Mouse (Mus musculus): ENCODE measurements at regions not wholly inside any gene's neighbourhood (a gene's known extent, or its start where the extent isn't known, plus 50 kb on each side); places are given as distances from the start of the nearest gene placed in this dataset.

GRCm38 (mm10) chr1:122459056-122459455 is 891.3 kb upstream of the Ddx18 start:
- no peak overlapping the region for H3K27ac ChIP-seq (ENCODE audit: control insufficient read depth, insufficient read depth, low read length)
- no peak overlapping the region for H3K4me3 ChIP-seq (ENCODE audit: control insufficient read depth, insufficient read depth, low read length)
- H3K27me3 ChIP-seq (ENCODE audit: control insufficient read depth, insufficient read depth, low read length), result no peaks in the 10 kb centered on the region
- TF ChIP-seq CTCF (IDR thresholded peaks at IDR 0.05; ENCODE audit: borderline replicate concordance, control insufficient read depth, extremely low read depth, insufficient read depth, low read length, poor library complexity), result no peak
- no peak for TF ChIP-seq POLR2A (IDR thresholded peaks at IDR 0.05; ENCODE audit: control insufficient read depth, extremely low read depth, insufficient read depth, low read length, poor library complexity)
- no peaks in the 10 kb centered on the region for H3K4me1 ChIP-seq (replicated peaks; ENCODE audit: control insufficient read depth, insufficient read depth, low read length)
- WGBS, result 81% methylated on average over 2 of the region's 2 CpGs
- DNase-seq, result no peak
- no peaks in the 10 kb centered on the region for H3K36me3 ChIP-seq (ENCODE audit: control insufficient read depth, insufficient read depth, low read length)

- H3K4me3 ChIP-seq (ENCODE audit: control insufficient read depth, insufficient read depth, low read length), result no peak overlapping the region
- no peaks in the 10 kb centered on the region for H3K36me3 ChIP-seq (ENCODE audit: control insufficient read depth, insufficient read depth, low read length)
- TF ChIP-seq POLR2A (IDR thresholded peaks at IDR 0.05; ENCODE audit: control insufficient read depth, extremely low read depth, insufficient read depth, low read length, poor library complexity) (no peak), CTCF (IDR thresholded peaks at IDR 0.05; ENCODE audit: borderline replicate concordance, control insufficient read depth, extremely low read depth, insufficient read depth, low read length, poor library complexity) (no peak)
- H3K27ac ChIP-seq (ENCODE audit: control insufficient read depth, insufficient read depth, low read length), result no peak overlapping the region
- 82% methylated on average over 4 of the region's 4 CpGs for WGBS
- no peak for DNase-seq
- H3K27me3 ChIP-seq (ENCODE audit: control insufficient read depth, insufficient read depth, low read length), result no peaks in the 10 kb centered on the region
- H3K4me1 ChIP-seq (replicated peaks; ENCODE audit: control insufficient read depth, insufficient read depth, low read length), result no peaks in the 10 kb centered on the region
Measured at GRCm38 (mm10) chr1:122454881-122455280, 887.1 kb upstream of the Ddx18 start.

GRCm38 (mm10) chr1:122453617-122454016 is 885.8 kb upstream of the Ddx18 start:
- no peak overlapping the region for H3K4me3 ChIP-seq (ENCODE audit: control insufficient read depth, insufficient read depth, low read length)
- WGBS, result 77% methylated on average over 3 of the region's 3 CpGs
- DNase-seq, result no peak
- H3K27me3 ChIP-seq (ENCODE audit: control insufficient read depth, insufficient read depth, low read length), result no peaks in the 10 kb centered on the region
- H3K4me1 ChIP-seq (replicated peaks; ENCODE audit: control insufficient read depth, insufficient read depth, low read length), result no peaks in the 10 kb centered on the region
- no peaks in the 10 kb centered on the region for H3K36me3 ChIP-seq (ENCODE audit: control insufficient read depth, insufficient read depth, low read length)
- no peak overlapping the region for H3K27ac ChIP-seq (ENCODE audit: control insufficient read depth, insufficient read depth, low read length)
- no peak for TF ChIP-seq CTCF (IDR thresholded peaks at IDR 0.05; ENCODE audit: borderline replicate concordance, control insufficient read depth, extremely low read depth, insufficient read depth, low read length, poor library complexity)

DNA sequence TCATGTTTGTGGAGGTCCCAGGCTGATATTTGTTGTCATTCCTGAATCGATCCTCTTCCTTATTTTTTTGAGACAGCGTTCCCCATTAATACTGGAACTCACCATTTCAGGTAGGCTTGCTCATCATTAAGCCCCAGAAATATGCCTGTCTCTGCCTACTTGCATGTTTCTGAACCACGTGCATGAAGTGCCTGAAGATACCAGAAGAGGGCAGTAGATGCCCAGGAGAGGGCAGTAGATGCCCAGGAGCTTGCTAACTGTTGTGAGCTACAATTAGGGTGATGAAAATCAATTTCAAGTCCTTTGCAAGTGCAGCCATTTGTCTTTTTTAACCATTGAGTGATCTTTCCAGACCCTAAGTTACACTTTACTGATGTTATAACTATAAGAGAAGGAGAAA is 871.6 kb upstream of the Ddx18 start:
- Histone ChIP-seq H3K27ac (ENCODE audit: control insufficient read depth, insufficient read depth, low read length) (no peak overlapping the region), H3K4me3 (ENCODE audit: control insufficient read depth, insufficient read depth, low read length) (no peak overlapping the region), H3K36me3 (ENCODE audit: control insufficient read depth, insufficient read depth, low read length) (no peaks in the 10 kb centered on the region), H3K27me3 (ENCODE audit: control insufficient read depth, insufficient read depth, low read length) (no peaks in the 10 kb centered on the region), H3K4me1 (replicated peaks; ENCODE audit: control insufficient read depth, insufficient read depth, low read length) (no peaks in the 10 kb centered on the region)
- DNase-seq, result no peak
- TF ChIP-seq CTCF (IDR thresholded peaks at IDR 0.05; ENCODE audit: borderline replicate concordance, control insufficient read depth, extremely low read depth, insufficient read depth, low read length, poor library complexity) (no peak), POLR2A (IDR thresholded peaks at IDR 0.05; ENCODE audit: control insufficient read depth, extremely low read depth, insufficient read depth, low read length, poor library complexity) (no peak)
- 80% methylated on average over 3 of the region's 3 CpGs for WGBS

- Histone ChIP-seq H3K36me3 (ENCODE audit: control insufficient read depth, insufficient read depth, low read length) (no peaks in the 10 kb centered on the region), H3K4me1 (replicated peaks; ENCODE audit: control insufficient read depth, insufficient read depth, low read length) (no peaks in the 10 kb centered on the region), H3K27me3 (ENCODE audit: control insufficient read depth, insufficient read depth, low read length) (no peaks in the 10 kb centered on the region), H3K4me3 (ENCODE audit: control insufficient read depth, insufficient read depth, low read length) (no peak overlapping the region), H3K27ac (ENCODE audit: control insufficient read depth, insufficient read depth, low read length) (no peak overlapping the region)
- TF ChIP-seq POLR2A (IDR thresholded peaks at IDR 0.05; ENCODE audit: control insufficient read depth, extremely low read depth, insufficient read depth, low read length, poor library complexity) (no peak), CTCF (IDR thresholded peaks at IDR 0.05; ENCODE audit: borderline replicate concordance, control insufficient read depth, extremely low read depth, insufficient read depth, low read length, poor library complexity) (no peak)
- DNase-seq, result no peak
- WGBS, result 81% methylated on average over 2 of the region's 2 CpGs
Measured at GRCm38 (mm10) chr1:122423503-122423902, 855.7 kb upstream of the Ddx18 start.

- WGBS, result 96% methylated on average over 2 of the region's 2 CpGs
- H3K4me1 ChIP-seq (replicated peaks; ENCODE audit: control insufficient read depth, insufficient read depth, low read length), result no peaks in the 10 kb centered on the region
- no peak overlapping the region for H3K4me3 ChIP-seq (ENCODE audit: control insufficient read depth, insufficient read depth, low read length)
- H3K27ac ChIP-seq (ENCODE audit: control insufficient read depth, insufficient read depth, low read length), result no peak overlapping the region
- no peak for TF ChIP-seq CTCF (IDR thresholded peaks at IDR 0.05; ENCODE audit: borderline replicate concordance, control insufficient read depth, extremely low read depth, insufficient read depth, low read length, poor library complexity)
- no peak for TF ChIP-seq POLR2A (IDR thresholded peaks at IDR 0.05; ENCODE audit: control insufficient read depth, extremely low read depth, insufficient read depth, low read length, poor library complexity)
- H3K36me3 ChIP-seq (ENCODE audit: control insufficient read depth, insufficient read depth, low read length), result no peaks in the 10 kb centered on the region
- DNase-seq, result no peak
- H3K27me3 ChIP-seq (ENCODE audit: control insufficient read depth, insufficient read depth, low read length), result no peaks in the 10 kb centered on the region
Measured at GRCm38 (mm10) chr1:122396342-122396741, 828.6 kb upstream of the Ddx18 start.

GRCm38 (mm10) chr1:122393660-122394355 is 826.0 kb upstream of the Ddx18 start:
- Histone ChIP-seq H3K36me3 (ENCODE audit: control insufficient read depth, insufficient read depth, low read length) (no peaks in the 10 kb centered on the region), H3K27me3 (ENCODE audit: control insufficient read depth, insufficient read depth, low read length) (no peaks in the 10 kb centered on the region), H3K4me1 (replicated peaks; ENCODE audit: control insufficient read depth, insufficient read depth, low read length) (no peaks in the 10 kb centered on the region), H3K27ac (ENCODE audit: control insufficient read depth, insufficient read depth, low read length) (no peak overlapping the region), H3K4me3 (ENCODE audit: control insufficient read depth, insufficient read depth, low read length) (no peak overlapping the region)
- no peak for DNase-seq
- TF ChIP-seq CTCF (IDR thresholded peaks at IDR 0.05; ENCODE audit: borderline replicate concordance, control insufficient read depth, extremely low read depth, insufficient read depth, low read length, poor library complexity) (no peak), POLR2A (IDR thresholded peaks at IDR 0.05; ENCODE audit: control insufficient read depth, extremely low read depth, insufficient read depth, low read length, poor library complexity) (no peak)
- WGBS, result 80% methylated on average over 3 of the region's 3 CpGs
